Mouse (Mus musculus) MEL-GATA-1-ER (cell line): Measurements from ENCODE around the gene Scimp.

Experiments used
- DNase-seq: peaks from one replicate; pipeline ENCODE4 v3.0.0-alpha.2; 2012; ENCODE audit warnings: low read depth; ENCODE audit errors: extremely low read depth

Gene Scimp

DNA sequence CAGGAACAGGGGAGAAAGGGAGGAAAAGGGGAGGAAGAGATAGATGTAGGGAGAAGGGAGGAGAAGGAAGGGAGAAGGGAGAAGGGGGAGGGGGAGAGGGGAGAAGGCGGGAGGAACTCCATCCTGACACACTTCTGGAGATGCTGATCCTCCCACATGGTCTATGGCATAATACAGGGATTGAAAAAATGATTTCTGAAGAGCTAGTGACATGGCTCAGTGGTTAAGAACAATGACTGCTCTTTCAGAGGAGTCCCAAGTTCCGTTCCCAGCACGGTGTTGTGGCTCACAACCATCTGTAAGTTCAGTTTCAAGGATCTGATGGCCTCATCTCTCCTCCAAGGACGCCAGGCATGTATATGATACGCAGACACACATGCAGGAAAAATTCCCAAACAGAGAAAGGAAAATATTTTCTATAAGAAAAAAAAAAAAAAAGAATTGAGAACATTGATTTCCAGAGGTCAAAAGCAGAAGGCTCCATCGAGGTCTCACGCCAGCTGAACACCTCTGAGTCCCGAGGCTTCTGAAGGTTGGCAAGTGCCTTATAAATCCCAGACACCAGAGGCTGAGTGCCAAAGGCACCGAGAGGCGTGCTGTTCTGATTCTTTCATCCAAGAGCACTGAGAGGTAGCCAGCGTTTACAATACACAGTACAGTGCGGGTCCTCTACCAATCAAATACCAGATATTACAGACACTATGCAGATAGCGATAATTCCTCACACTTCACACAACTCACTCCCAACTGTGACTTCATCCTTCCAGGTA, 730 bp downstream of the Scimp start:
- DNase-seq = no peak

GRCm38 (mm10) chr11:70811041-70811440, 1.3 kb downstream of the Scimp start:
- no peak for DNase-seq

GRCm38 (mm10) chr11:70809011-70809410, 3.4 kb downstream of the Scimp start:
- DNase-seq = no peak

GRCm38 (mm10) chr11:70808101-70808500, 4.3 kb downstream of the Scimp start:
- DNase-seq = no peak

- DNase-seq = no peak
Measured at GRCm38 (mm10) chr11:70807630-70808029, 4.8 kb downstream of the Scimp start.

DNA sequence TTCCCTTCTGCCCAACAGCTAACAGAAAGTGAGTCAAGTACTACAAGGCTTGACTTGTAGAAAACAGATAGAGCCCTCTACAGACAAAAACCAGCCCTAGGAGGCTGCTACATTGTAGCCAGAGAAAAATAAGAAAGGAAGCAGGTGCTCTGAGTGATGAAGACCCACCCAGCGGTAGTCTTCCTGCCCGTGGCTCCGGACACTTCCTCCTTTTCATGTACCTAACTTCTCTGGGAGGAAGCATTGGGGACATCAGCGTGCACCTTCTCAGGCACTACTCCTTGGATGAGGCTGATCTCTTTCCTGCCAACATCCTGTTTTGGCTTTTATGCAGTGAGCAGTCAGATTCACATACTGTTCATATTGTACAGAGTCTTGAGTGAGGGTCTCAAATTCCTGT, 5.7 kb downstream of the Scimp start:
- peak; percentile 16 for DNase-seq

DNA sequence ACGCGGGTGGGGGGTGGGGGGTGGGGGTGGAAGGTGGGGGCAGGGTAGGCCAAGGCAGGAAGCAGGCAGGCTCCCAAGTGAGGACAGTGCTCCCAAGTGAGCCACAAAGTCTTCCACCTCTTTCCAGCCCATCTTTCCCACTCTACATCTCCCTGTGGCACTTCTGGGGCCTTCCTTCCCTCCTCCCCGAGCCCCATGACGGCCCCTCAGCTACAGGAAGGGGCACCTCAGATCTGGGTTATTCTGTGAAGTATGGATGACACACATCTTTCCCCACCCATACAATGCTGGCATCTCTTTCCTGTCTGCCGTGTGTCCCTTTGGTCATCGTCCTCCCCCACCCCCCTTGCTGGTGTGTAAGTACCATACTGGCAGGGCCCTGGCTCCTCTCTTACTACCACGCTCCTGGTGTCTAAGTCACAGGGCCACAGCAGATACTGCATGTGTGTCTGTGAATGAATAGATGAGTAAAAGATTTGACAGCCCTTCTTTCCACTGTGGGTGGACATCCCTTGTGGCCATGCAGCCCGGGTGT, 6.7 kb downstream of the Scimp start:
- no peak for DNase-seq

DNA sequence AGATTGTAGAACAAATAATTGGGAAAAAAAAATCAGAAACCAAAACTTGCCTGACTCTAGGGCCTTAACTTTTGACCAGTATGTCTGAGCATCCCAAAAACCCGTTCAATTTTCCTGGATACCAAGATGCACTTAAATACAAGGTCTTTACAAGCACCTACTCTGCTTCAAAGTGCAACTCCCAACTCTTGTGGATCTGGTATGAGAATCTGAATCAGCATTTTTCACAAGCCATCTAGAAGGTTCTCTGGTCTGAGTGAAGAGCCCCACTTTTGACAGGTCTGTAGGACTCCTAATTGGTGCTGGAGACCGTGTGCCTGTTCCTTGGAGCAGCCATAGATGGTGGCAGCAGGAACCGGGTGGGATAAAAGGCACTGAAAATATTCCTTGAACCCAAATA, 8.0 kb downstream of the Scimp start:
- no peak for DNase-seq

- DNase-seq = peak; percentile 49
Measured at GRCm38 (mm10) chr11:70803711-70804200, 8.6 kb downstream of the Scimp start.

GRCm38 (mm10) chr11:70802865-70803261, 9.5 kb downstream of the Scimp start:
- DNase-seq = no peak

GRCm38 (mm10) chr11:70802208-70802864, 10.1 kb downstream of the Scimp start:
- no peak for DNase-seq

DNA sequence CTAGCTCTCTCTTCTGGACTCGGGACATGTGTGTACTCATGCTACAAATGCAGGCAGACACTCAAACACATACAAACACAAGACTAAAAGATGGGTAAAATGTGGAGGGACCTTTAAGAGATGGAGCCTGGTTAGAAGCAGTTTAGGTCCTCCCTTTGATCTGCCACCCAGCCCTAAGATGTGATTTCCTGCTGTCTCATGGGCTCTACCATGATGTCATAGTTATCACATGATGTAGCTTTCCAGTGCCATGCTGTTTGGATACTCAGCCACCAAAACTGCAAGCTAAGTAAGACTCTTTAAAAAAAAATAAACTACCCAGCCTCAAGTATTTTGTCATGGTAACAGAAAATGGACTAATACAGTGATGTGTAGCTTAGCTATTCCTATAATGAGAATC, 20.0 kb downstream of the Scimp start:
- no peak for DNase-seq

DNA sequence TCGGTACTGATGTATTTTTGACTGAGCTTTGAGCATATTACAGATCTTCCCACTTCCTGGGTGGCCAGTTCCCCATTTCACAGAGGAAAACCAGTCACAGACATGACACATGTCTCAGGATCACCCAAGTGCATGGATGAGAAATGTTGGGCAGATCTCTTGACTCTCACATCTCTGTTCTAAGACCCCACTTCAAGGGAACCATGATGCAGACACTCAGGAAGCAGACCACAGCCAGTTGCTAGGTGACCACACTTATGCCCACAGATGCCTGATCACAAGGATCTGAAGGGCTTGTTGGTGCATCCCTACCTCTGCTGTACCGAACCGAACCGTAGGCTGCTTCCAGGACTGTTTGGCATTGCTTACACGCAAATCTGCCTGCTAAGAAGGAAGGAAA, 20.7 kb downstream of the Scimp start:
- no peak for DNase-seq

- no peak for DNase-seq
Measured at GRCm38 (mm10) chr11:70790874-70791551, 21.4 kb downstream of the Scimp start.

DNA sequence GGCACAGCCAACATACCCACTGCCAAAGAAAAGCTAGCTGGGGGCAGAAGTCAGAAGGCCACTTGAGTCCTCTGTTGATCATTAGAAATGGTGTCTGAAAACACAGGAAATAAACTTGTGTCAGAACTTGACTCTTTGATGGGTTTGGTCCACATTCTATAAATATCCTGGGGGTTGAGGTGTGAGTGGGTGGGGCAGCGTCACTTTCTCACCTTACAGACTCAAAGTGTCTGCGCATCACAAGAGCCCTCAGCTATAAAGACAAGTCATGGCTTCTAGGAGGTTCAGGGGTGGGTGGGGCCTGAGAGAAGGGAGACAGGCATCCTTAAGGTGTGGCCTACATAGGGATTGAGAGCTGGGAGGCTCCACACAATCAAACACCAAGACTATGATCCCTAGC, 22.0 kb downstream of the Scimp start:
- DNase-seq = no peak

DNA sequence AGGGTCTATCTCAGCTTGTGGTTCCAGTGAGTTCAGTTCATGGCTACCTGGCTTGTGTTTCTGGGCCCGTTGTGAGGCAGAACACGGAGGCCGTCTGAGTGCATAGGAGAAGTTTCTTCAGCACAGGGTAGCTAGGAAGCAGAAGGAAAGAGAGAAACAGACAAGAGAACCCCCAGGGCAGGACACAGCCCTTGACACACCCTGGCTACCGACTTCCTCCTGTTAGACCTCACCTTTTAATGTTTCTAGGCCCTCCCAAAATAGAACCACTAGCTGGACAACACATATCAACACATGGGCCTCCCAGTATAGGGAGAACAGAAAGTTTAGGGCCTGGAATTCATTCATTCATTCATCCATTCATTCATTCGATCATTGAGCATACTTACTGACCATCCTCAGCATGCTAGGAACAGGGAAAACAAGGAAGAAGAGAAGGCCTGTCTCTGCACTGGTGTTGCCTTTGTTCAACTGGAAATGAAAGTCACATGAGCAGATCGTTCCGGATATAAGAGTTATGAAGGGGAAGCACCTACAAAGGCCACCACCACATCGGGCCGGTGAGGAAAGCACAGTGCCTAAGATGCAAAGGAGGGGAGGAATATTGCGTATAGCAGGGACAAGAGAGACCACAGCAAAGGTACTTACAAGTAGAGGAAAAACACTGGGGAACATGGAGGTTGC, 23.3 kb downstream of the Scimp start:
- no peak for DNase-seq

- no peak for DNase-seq
Measured at GRCm38 (mm10) chr11:70787052-70787451, 25.3 kb downstream of the Scimp start.

DNA sequence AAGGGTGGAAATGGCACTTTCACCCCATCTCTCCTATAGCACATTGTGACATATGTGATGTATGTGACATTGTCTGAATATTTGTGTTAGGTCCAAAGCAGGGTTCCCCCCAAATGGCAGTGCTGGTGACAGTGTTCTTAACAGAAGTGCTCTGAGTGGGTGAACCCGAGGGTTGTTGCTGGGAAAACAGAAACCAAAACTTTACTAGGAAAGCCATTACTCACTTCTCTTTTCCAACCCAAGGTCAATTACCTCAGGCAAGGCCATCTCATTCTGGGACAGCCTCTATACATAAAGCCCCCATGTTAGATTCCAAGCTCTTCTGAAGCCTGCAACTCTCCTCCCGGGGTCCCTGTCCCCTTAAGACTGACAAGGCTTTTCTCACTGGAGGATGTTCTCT, 26.5 kb downstream of the Scimp start:
- no peak for DNase-seq

DNA sequence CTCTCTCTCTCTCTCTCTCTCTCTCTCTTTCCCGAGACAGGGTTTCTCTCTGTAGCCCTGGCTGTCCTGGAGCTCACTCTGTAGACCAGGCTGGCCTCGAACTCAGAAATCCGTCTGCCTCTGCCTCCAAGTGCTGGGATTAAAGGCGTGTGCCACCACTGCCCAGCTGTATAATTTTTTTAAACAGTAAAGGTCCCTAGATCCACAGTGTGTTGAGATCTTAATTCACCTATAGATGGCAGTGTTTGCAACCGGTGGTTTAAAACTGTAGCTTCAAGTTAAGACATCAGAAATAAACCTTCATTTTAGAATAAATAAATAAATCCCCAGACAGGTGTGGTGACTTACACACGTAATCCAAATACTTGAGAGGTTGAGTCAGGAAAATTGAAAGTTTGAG, 34.3 kb downstream of the Scimp start:
- DNase-seq = peak; percentile 56

DNA sequence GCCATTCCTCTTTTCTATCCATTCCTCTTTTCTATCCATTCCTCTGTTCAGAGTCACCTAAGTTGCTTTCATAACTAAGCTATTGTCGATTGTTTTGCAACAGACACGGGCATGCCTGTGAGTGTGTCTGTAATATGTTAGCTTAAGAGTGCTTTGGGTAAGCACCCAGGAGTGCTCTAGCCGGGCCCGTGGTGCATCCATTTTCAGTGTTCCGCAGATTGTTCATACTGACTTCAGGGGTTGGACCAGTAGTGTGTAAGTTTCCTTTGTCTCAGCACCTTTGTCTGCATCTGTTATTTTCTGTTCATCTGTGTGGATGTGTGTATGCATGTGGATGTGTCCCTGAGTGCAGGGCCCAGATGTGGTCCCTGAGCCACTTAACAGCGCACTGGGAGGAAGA, 34.8 kb downstream of the Scimp start:
- DNase-seq = no peak

GRCm38 (mm10) chr11:70776830-70777571, 35.4 kb downstream of the Scimp start:
- peak; percentile 60 for DNase-seq
